ENCODE assay signal across 7 mouse cellular contexts in the genomic region with DNA sequence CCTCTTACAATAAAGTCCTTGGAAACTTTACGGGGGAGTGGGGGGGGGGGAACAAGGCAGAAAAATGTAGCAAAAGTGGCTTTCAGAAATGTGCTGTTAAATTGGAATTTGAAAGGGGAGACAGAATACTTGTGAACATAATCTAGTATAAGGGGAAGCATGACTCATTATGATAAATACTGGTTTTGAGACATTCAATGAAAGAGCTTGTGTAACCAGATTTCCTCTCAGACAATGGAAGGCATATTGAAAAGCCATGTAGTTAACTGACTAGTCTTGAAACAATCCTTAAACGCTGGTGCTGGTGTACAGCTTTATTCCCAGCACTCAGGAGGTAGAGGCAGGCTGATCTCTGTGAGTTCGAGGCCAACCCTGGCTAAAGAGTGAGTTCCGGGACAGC.
"Had no signal": no experiment of that assay in that cellular context is flagged by ENCODE, and none has a peak within 500 bp of the region (broad histone marks: within the 10 kb centered on the region; RNA-seq: fewer than 3 reads in every experiment).

No protein-coding gene starts in this region.

- H3K4me3 ChIP-seq: limb, embryonic 10.5 days; midbrain, embryonic 13.5 days had no signal

- H3K27me3 ChIP-seq: liver, embryonic 15.5 days had no signal

- H3K27ac ChIP-seq: limb, embryonic 10.5 days; liver, embryonic 15.5 days; midbrain, embryonic 13.5 days; stomach, postnatal 0 days had no signal

- DNase-seq: lung, adult 2 months; right cerebral cortex, adult 18-20 months; right cerebral cortex, postnatal 25 days had no signal

- ATAC-seq: midbrain, embryonic 13.5 days had no signal

- H3K36me3 ChIP-seq: limb, embryonic 10.5 days; liver, embryonic 15.5 days; midbrain, embryonic 13.5 days had no signal
